Mouse (Mus musculus): Measurements from ENCODE around the gene Gm29049.
"Not testable (repeated sequence)": the region's sequence is repeated elsewhere in the genome, so short reads cannot be mapped to it uniquely, and the experiment has no call there.

Gm29049 gene

GRCm38 (mm10) chrY:7997068-7997467 lies at the start of gene Gm29049:
Gm29049 (minus strand) TSS chrY:7997168.
- not testable (repeated sequence) for H3K4me3 ChIP-seq (replicated peaks; ENCODE audit: low read length); H3K9me3 ChIP-seq (ENCODE audit: low read length); H3K27me3 ChIP-seq (ENCODE audit: insufficient read depth, low read length); H3K36me3 ChIP-seq (ENCODE audit: insufficient read depth, low read length); H3K4me1 ChIP-seq (replicated peaks; ENCODE audit: low read depth, low read length)

Measured in E14TG2a.4 (cell line).